Mouse (Mus musculus) inflammation-experienced regulatory T-cells, adult 6 months (primary cell): ENCODE measurements around the gene Srsf7. TPM values are rescaled to one million over a fixed set of nuclear protein-coding genes. Genes with fewer than 3 reads are reported as not detected.
"Not testable (repeated sequence)": the region's sequence is repeated elsewhere in the genome, so short reads cannot be mapped to it uniquely, and the experiment has no call there.

Experiments used
- ATAC-seq: one replicate; pipeline ENCODE4 v1.8.0; 2017
- polyA plus RNA-seq, 3 experiments: library from polyadenylated mRNA; unstranded; fragments of 100-300 nt; shearing (Covaris generic); gene quantifications; one replicate each; pipeline ENCODE4 v1.2.1; 2017

Srsf7 gene
- polyA plus RNA-seq, 3 experiments from 2014 or later = 539 to 598 (median 556) TPM

DNA sequence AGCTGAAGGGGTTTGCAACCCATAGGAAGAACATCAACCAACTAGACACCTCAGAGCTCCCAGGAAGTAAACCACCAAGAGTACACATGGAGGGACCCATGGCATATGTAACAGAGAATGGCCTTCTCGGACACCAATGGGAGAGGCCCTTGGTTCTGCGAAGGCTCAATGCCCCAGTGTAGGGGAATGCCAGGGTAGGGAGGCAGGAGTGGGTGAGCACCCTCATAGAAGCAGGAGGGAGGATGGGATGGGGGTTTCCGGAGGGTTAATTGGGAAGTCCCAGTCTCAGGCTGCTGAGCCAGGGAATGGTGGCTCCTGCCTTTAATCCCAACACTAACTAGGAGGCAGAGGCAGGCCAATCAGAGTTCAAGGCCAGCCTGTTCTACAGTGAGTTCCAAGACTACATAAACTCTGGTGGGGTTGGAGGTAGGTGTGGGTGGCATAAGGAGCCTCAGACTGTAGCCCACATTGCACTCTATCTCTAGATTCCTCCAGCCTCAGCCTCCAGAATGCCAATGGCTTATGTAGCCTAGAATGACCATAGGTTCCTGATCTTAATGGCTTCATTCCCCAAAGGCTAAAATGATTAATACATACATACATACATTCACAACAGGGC, 7.8 kb downstream of the Srsf7 start:
- ATAC-seq = no peak

DNA sequence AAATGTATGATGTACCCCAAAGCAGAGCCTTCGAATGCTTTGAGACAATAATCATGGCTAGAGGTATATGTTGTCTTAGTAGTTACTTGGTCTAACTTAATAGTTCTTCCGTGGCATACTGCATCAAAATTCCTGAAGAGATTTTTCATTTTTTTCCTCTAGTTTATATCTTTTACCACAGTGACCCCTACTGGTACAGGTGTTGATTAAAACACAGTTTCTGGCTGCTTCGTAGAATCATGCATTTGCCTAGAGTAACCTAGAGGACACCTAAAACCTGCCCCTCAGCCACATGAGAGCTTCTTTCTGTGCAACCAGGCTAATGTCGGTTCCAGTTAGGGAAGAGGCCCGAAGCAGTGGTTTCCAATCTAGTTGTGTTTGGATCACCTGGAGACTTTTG, 14.0 kb downstream of the Srsf7 start:
- ATAC-seq = peak; percentile 67

DNA sequence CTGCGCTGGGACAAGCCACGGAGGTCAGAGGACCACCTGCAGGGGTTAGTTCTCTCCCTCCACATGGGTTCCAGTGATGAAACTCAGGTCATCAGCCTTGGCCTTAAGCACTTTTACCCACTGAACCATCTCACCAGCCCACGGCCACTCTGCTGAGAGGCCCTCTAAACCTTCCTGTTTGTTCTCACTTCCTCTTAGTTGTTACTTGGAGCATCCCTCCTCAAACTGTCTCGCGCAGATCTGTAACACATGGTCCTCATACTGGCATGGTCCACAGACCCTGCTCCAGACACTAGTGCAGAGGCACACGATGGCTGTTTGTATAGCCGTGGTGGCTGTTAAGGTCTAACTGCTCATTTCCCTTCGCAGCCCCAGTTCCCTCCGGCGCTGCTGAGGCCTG, 23.5 kb downstream of the Srsf7 start:
- no peak for ATAC-seq

DNA sequence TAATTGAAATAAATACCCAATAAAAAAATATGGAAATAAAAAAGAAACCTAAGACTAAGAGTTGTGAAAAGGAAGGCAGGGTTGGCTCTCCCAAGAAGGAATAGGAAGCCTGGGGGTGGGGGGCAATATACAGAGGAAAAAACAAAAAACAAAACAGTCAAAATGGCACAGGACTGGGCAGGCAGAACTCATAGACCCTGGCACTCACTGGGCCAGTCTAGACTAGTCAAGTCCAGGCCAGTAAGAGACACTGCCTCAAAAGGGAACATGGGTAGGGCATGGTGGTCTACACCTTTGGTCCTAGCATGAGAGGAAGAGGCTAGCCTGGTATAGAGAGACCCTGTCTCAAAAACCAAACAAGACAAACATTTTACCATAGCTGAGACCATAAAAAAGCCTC, 26.6 kb downstream of the Srsf7 start:
- ATAC-seq = no peak

DNA sequence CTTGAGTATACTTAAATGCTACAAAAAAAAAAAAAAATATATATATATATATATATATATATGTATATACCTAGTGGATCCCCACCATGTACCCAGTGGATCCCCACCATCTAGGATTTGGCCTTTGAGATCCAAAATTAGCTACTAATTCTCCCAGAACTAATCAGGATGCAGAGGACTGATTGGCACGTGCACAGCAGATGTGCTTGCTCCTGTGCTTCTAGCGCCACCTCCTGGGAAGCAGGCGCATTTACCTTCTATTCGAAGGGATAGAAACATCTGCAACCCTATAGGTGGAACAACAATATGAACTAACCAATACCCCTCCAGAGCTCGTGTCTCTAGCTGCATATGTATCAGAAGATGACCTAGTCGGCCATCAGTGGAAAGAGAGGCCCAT, 27.1 kb downstream of the Srsf7 start:
- peak; percentile 49 for ATAC-seq

DNA sequence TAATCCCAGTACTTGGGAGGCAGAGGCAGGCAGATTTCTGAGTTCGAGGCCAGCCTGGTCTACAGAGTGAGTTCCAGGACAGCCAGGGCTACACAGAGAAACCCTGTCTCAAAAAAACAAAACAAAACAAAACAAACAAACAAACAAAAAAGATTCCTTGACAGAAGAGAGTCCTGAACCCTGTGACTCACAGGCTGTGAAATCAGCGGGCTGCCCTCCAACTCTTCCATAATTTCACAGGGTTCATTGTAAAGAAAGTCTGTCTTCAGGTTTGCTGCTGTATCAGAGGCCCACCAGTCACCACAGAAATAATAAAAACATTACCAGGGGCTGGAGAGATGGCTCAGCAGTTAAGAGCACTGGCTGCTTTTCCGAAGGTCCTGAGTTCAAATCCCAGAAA, 28.3 kb downstream of the Srsf7 start:
- not testable (repeated sequence) for ATAC-seq

DNA sequence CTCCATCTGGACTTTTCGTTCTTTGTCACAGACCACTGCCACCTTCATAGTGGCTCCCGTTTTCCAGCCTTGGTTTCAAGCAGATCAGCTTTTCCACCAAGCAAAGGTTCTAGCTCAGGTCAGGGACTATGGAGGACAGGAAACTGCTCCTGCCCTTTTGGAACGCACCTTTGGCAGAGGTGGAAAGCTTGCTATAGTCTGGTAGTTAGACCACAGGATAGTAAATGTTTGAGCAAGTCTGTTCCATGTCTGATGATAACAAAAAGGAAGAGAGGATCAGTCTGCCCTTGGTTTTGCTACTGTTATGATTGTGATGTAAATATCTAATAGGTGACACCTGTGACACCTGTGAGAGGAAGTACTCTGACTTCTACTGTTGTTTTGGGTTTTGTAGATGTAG, 31.1 kb downstream of the Srsf7 start:
- ATAC-seq = no peak

DNA sequence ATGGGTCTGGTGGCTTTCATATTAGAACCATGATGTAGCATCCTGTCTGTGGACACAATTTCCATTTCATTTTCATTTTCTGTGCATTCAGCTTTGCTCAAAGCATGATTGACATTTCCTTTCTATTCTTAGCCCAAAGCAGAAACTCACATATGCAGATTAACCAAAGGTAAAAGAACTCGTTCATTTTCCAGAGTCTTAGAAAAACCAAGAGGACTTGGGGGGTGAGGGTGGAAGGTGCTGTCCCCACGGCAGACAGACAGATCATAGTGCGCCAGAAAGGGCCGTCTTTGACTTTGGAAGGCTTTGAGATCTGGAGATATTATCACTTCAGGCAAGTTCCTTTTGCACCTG, 31.7 kb downstream of the Srsf7 start:
- peak; percentile 66 for ATAC-seq

DNA sequence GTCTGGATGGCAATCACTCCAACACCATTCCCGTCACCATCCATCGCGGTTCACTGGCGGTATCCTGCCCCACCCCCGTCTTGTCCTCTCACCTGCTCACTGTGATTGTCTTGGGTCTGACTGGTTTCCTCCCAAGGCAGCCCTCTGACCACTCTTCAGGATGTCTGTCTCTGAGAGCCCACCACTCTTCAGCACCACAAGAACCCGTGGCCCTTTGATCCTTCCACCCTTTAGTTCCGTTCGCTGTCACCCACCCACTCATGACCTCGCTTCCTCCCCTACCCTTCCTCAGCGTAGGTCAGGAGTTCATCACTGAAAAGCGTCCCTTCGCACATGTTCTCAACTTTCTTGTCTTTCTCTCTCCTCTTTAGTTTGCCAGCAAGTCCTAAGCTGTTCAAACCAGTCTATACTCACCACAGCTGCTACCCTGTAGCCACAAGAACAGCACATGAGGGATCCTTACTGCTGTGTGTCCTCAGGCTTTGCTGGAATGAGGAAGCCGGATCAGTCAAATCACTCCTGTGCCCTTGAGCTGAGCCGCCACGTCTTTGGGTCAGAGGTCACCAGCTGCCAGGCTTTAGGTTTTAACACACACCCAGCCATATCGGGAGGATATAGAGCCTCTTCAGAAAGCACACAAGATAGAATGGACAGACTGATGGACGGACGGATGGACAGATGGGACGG, 32.3 kb downstream of the Srsf7 start:
- peak; percentile 34 for ATAC-seq

DNA sequence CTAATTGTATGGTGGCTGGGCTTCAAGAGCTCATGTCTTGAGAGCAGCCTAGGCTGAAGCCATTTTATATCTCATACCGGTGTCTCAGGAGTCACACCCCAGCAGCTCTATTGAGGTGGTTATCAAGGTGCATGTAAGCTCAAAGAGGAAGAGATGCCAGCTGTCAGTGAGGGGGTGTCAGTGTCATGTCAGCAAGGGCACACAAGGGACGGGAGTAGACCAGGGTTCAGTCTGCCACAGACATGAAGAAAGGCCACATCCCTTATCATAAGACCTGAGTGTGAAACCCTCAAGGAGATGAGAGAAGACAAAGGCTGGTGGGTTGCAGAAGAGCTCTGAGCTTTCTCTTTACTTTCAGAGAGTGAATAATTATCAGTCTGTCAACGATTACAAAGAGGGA, 33.0 kb downstream of the Srsf7 start:
- ATAC-seq = peak; percentile 5

DNA sequence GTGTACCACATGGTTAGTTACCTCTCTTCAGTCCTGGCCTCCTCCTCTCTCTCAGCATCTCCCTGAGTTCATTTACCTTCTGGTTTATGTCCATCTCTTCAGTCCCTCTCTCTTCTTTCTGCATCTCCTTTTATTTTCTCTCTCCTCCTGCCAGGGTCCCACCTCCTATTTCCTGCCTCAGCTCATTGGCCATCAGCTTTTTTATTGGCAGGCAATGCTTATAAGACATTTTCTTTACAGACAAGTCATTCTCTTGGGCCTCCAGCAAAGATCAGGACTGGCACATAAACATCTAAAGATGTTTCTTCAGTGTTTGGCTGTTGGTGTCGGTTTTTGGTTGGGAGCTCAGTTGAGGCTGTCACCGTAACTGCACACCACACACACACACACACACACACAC, 33.4 kb downstream of the Srsf7 start:
- ATAC-seq = no peak

DNA sequence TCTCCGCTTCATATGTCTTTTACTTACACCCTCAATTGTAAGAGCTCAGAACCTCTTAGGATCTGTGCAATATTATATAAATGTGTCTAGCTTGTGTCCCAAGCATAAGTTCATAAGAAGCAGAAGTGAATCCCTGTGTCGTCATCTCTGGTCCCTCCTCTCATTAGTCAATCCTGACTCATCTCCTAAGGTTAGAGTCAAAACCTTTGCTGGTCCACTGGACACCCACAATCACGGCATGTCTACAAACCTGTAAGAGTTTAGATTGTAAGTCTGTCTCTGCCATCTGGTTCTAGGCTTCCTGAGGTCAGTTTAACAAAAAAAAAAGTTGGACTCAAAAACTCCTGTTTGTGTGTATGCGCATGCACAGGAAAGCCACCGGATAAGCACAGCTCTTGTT, 34.3 kb downstream of the Srsf7 start:
- ATAC-seq = no peak

DNA sequence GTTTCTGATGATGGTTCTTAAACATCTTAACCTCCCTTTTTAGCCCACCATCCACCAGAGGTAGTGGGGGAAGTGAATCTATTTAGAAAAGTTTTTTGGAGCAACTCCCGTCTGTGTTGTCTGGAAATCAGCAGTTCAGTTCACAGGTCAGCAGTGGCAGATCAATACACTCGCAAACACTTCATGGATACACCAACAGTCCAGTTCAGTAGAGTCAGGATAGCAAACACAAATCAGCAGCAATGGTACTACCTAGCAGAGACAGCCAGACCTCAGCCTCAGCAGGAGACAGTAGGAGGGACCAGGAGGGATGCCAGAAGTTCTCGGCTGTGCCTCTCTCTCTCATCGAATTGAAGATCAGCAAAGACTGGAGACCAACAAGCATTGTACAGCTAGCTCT, 35.2 kb downstream of the Srsf7 start:
- ATAC-seq = no peak

DNA sequence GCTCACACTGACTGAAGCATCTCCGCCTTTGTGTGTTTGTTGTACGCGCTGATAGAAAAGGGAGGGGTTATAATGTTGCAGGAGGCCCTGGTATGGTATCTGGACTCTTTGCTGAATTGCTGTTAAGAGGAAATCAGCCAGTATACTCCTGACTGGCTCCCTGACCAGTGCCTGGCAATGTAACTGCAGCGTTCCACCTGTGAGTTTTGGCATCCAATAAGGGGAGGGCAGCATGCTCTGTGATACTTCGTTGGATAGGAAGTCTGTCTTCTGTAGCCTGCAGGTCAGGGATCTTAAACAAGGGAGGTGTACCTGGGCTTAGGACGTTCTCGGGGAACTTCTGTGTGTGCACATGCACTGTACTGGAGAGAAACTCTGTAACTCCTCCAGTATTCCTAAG, 36.2 kb downstream of the Srsf7 start:
- ATAC-seq = no peak

DNA sequence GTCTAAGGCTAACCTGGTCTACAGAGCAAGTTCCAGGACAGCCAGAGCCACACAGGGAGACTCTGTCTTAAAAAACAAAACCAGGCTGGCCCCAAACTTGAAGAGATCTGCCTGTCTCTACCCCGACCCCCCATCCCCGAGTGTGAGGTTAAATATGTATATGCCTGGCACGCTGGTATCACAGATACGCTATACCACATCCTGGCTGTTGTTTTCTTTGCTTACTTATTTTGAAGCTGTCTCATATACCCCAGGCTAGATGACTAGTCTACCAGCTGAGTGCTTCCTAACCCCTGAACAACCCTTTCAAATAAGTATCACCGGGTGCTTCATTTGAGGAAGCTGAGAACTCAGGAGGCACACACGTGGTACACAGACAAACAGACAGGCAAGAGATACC, 37.3 kb downstream of the Srsf7 start:
- peak; percentile 57 for ATAC-seq

DNA sequence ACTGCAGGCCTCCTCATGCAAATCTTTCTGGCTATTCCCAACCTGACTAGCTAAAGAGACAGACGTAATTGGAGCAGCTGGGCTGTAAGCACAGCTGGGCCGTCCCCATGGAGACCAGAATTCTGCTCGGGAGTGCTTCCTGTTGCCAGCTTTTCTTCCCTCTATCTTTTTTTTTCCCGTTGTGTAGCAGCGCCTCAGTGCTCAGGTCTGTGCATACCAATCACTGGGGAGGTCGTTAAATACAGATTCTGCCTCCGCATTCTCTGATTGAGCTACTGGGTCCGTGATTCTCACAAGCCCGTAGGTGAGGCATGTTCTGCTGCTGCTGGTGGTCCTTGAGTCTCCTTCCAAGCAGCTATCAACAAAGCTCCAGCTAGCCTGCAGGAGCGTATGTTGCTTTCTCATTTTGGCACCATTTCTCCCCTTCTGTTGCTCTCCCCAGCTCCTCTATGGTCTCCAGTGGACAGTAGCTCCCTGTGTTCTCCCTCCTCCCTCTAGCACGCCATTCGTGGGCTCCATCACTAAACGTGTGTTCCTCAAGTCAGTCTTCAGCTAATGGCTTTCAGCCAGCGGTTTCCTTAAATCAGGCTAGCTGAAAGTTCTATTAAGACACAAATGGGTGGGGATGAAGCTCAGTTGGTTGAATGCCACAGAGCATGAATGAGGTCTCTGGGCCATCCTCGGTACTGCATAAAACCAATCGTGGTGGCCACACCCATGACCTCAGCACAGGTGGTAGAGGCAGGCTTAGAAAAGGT, 38.5 kb downstream of the Srsf7 start:
- ATAC-seq = no peak

DNA sequence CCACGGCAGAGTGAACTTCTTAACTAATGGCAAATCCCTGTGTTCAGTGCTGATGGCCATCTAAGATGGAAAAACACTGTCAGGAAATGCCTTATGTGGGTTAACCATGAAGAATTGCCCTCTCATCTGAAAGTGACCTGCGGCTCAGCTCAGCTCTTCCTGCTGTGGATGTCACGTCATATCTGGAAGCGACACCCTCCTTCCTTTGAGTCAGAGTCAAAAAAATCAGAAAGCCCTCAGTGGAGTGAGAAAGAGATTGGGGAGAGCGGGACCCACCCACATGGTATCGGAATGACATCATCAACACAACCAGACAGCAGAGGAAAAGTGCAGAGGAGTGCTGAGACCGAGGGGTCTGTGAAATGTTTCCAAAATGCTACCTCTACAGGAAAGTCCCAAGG, 39.3 kb downstream of the Srsf7 start:
- peak; percentile 79 for ATAC-seq

DNA sequence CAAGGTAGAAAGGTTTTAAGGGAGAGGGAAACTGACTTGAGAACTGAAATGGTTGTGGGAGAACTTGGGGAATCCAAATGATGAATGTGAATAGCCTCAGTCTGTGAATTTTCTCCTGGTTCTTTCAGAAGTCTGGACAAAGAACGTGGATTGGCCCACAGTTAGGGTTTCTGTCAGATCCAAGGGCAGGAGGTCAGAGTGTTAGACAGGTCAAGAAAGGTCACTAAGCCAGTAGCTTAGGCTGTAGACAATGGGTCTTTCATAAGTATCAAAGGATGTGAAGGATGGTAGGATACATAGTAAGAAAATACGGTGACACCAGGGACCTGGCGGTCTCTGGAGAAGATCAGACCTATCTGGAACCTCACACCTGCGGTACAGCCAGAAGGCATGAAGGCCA, 39.7 kb downstream of the Srsf7 start:
- ATAC-seq = no peak

DNA sequence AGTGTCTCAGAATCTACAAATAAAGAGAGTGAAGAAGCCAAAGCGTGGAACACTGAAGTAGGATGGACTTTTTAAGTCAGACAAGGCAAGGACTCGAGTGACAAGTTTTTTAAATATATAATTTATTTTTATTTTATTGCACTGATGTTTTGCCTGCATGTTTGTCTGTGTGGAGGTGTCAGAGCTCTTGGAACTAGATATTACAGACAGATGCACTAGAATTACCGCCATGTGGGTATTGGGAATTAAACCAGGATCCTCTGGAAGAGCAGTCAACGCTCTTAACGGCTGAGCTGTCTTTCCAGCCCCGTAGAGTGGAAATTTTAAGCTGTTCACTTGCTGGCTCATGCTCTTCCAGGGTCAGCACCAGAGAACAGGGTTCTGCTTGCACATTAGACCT, 40.8 kb downstream of the Srsf7 start:
- no peak for ATAC-seq

DNA sequence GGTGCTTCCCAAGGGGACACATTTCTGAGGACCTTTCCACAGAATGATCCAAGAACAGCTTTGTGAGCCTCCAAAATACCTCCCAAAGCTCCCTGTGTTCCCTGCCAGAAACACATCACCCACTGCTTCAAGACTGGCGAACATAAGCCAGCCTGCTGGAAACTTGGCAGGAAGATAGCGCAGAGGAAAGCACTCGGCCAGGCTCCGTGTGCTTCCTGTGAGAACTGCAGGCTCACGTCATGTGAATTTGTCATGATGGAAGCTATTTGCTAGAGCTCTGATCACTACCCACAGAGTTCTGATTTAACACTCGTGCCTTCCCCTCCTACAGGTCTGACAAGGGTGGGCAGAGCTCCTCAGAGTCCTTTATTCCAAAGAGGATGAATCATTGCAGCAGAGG, 41.4 kb downstream of the Srsf7 start:
- ATAC-seq = no peak

DNA sequence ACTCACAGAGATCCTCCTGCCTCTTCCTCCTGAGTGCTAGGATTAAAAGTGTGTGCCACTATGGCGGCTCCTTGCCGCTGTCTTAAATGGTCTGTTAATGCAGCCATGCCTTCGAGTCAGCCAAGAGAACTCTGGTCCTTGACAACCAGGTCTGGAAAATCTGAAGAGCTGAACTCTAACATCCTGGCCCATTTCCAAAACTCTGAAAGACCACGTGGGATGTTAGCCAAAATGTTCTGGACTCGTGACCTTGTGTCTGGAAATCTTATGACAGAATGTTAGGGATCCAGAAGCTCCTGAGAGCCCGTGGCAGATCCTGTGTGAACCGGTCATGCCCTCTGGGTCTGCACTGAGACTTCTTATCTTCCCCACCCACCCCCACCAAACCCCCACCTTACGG, 43.1 kb downstream of the Srsf7 start:
- no peak for ATAC-seq

DNA sequence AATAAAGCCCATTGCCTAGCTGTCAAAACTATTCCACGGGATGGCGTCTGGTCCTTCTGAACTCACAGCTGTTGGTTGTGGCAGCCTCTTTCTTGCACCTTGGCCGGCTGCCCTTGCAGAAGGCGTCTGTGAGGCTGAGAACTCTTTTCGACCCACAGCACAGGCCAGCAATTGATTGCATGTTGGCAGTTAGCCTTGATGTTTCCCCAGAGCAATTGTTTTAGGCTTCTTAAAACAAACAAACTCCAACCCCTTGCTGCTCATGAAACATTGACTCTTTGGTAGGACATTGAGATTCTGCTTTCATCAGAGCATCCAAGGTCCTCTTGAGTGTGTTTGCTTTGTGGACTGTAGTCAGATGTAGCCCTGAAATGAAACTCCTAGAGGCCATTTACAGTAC, 46.7 kb downstream of the Srsf7 start:
- ATAC-seq = no peak

DNA sequence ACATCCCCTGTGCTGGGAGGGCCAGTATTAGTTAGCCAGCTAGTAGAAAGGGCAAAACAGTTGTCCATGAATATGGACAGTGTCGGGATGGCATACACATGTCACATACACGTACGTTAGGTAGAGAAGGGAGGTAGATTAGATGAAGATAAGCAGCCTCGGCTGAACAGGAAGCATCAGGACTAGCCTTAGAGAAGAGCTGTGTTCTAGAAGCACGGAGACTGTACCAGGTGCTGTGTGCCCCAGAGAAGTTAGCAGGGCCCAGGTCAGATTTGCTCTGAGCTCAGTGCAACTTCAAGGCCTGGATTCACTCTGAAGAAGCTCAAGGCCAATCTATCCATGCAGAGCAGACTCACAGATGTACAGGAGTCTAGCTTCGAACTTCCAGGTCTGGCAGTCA, 49.6 kb downstream of the Srsf7 start:
- peak; percentile 44 for ATAC-seq

DNA sequence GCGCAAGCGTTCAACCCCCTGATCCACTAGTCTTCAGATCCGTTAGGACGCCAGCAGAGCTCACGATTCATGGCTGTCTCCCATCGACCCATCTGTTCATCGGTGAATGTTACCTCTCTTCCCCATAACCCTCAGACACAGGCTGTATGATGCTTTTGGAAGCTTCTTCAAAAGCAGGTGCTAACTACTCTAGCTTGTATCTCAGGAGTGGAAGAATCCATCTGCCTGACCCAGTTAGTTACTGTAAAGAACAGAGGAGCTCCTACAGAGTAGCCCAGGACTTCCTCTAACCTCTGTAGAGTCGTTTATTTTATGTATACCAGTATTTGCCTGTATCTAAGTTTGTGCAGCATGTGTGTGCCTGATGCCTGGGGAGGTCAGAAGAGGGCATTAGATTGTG, 50.2 kb downstream of the Srsf7 start:
- ATAC-seq = peak; percentile 13
